Mouse (Mus musculus): ENCODE data around the gene Slc8b1. TPM values are rescaled to one million over a fixed set of nuclear protein-coding genes. Genes with fewer than 3 reads are reported as not detected.

Gene Slc8b1
- polyA plus RNA-seq, 1 experiment from 2014 or later = 2.4 TPM

DNA sequence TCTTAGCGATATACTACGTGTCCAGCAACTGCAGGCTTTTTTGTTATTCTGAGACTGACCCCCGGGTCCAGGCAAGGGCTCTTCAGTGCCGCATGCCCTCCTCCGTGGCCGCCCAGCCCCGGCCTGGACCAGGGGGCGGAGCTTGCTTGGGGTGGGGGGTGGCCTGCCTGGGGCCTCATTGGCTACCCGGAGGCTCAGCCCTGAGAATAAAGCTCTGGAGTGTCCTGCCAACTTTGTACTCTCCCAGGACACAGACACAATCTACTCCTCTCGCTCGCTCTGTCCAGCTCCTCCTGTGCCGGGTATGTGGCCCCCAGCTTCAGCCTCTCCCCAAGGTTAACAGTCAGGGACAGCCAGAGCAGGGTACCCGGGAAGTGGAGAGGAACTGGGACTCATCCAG is 34.7 kb upstream of the Slc8b1 start, which contains the start of gene Sds:
Gene Sds, plus strand, starts transcription at position 231 of the 400 bp plus-strand sequence.
- Histone ChIP-seq H3K27ac (replicated peaks) (no peak within 1 kb of the TSS), H3K9me3 (no peaks in the 10 kb centered on the region)

DNA sequence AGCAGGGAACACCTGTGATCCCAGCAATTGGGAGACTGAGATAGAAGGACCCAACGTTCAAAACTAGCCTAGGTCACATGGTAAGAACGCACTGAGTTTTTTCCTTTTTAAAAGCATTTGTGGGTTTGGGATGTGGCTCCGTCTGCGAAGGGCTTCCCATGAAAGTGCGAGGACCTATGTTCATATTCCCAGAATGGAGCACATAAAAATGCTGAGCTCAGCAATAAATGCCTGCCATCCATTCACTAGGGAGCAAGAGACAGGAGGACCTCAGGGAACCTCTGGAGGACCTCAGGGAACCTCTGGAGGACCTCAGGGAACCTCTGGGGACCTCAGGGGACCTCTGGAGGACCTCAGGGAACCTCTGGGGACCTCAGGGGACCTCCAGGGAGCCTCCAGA is 33.0 kb upstream of the Slc8b1 start:
- Histone ChIP-seq H3K4me2 (no peak overlapping the region), H3K4me1 (replicated peaks) (no peaks in the 10 kb centered on the region), H3K27me3 (0 out of 2 replicates have a peak, but pooled peaks cover 3% of the 10 kb centered on the region), H3K27ac (replicated peaks) (no peak overlapping the region), H3K36me3 (no peaks in the 10 kb centered on the region), H3K9ac (no peak overlapping the region), H3K9me3 (no peaks in the 10 kb centered on the region), H3K4me3 (no peak overlapping the region)
- WGBS = 88% methylated on average over 5 of the region's 5 CpGs
- ATAC-seq (ENCODE audit: low FRiP score, low read depth) = no peak

More for the DNA sequence above, 34.7 kb upstream of the Slc8b1 start, which contains the start of gene Sds:
- H3K27me3 ChIP-seq = 0 out of 2 replicates have a peak, but pooled peaks cover 3% of the 10 kb centered on the region
- H3K9ac ChIP-seq = no peak within 1 kb of the TSS
- H3K36me3 ChIP-seq = no peaks in the 10 kb centered on the region
- H3K4me3 ChIP-seq = no peak within 1 kb of the TSS
- H3K4me2 ChIP-seq = no peak within 1 kb of the TSS
- whole genome bisulfite sequencing = 22% methylated on average over 13 of the region's 13 CpGs
- no peak; the same call in 1 of the 2 replicates for ATAC-seq (ENCODE audit: low FRiP score, low read depth)
- H3K4me1 ChIP-seq (replicated peaks) = no peaks in the 10 kb centered on the region

DNA sequence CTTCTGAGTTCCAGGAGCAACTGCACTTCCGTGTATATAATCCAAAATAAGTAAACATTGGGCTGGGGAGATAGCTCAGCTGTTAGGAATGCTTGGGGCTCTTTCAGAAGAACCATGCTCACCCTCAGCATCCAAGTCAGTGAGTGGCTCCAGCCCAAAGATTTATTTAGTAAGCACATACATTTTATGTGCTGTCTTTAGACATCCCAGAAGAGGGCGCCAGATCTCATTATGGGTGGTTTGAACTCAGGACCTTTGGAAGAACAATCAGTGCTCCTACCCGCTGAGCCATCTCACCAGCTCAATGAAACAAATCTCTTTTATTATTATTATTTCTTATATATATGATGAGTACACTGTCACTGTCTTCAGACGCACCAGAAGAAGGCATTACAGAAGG is 31.4 kb upstream of the Slc8b1 start:
- ATAC-seq (ENCODE audit: low FRiP score, low read depth) = no peak
- Histone ChIP-seq H3K9me3 (no peaks in the 10 kb centered on the region), H3K4me3 (no peak overlapping the region), H3K4me1 (replicated peaks) (no peaks in the 10 kb centered on the region), H3K4me2 (no peak overlapping the region), H3K9ac (no peak overlapping the region), H3K27ac (replicated peaks) (no peak overlapping the region), H3K36me3 (no peaks in the 10 kb centered on the region), H3K27me3 (0 out of 2 replicates have a peak, but pooled peaks cover 3% of the 10 kb centered on the region)
- WGBS = 75% methylated on average over 4 of the region's 4 CpGs

DNA sequence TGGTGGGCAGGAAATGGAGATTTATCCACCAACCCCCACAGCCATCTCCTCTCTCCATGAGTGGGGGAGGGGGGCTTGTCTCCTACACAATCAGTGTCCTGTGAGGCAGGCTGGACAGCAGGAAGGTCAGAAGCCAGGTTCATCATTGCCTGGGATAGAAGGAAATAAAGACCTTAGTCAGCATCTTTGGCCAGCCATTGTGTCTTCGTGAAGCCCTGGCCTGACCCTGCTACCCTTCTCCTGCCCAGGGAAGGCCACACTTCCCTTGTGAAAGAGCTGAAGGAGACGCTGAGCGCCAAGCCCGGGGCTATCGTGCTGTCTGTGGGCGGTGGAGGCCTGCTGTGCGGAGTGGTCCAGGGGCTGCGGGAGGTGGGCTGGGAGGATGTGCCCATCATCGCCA is 29.8 kb upstream of the Slc8b1 start:
- Histone ChIP-seq H3K27me3 (0 out of 2 replicates have a peak, but pooled peaks cover 2% of the 10 kb centered on the region), H3K4me1 (replicated peaks) (no peaks in the 10 kb centered on the region), H3K36me3 (peaks cover 1% of the 10 kb centered on the region; the same call in 1 of the 2 replicates), H3K4me2 (no peak overlapping the region), H3K27ac (replicated peaks) (no peak overlapping the region), H3K9me3 (no peaks in the 10 kb centered on the region), H3K9ac (no peak overlapping the region), H3K4me3 (no peak overlapping the region)
- 54% methylated on average over 9 of the region's 9 CpGs for WGBS
- no peak for ATAC-seq (ENCODE audit: low FRiP score, low read depth)

DNA sequence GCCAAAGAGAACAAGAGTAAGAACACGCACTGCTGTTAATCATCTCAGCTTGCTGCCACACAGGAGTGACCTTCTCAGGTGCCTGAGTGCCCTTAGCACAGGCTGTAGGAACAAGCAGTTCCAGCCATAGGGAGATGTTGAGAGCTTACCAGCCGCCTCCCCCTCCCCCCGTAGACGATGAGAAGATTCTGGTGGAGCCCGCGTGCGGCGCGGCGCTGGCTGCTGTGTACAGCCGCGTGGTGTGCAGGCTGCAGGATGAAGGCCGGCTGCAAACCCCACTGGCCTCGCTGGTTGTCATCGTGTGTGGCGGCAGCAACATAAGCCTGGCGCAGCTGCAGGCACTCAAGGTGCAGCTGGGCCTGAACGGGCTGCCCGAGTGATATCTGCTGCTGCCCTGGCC is 27.6 kb upstream of the Slc8b1 start:
- Histone ChIP-seq H3K36me3 (peaks cover 19% of the 10 kb centered on the region; the same call in 1 of the 2 replicates), H3K9ac (no peak overlapping the region), H3K27me3 (no peaks in the 10 kb centered on the region), H3K27ac (replicated peaks) (no peak overlapping the region), H3K4me1 (replicated peaks) (no peaks in the 10 kb centered on the region), H3K4me2 (no peak overlapping the region), H3K9me3 (no peaks in the 10 kb centered on the region), H3K4me3 (no peak overlapping the region)
- ATAC-seq (ENCODE audit: low FRiP score, low read depth) = no peak
- 83% methylated on average over 19 of the region's 19 CpGs for WGBS

DNA sequence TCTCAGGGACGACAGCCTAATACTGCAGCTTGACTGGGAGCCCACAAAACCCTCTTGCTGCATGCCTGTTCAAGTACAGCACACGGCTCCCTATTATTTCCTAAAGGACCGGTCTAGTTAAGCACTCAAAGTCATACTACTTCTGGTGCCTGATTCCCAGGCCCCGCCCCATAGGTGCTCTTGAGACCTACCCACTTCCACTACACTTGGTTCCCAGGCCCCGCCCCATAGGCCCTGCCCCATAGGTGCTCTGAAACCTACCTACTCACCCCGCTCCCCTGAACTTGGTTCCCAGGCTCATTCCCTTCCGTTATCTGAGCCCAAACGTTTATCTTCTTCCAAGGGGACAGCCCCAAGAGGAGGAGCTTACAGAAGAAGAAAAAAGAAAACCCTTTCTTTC is 23.1 kb upstream of the Slc8b1 start:
- peaks cover 19% of the 10 kb centered on the region; the same call in 1 of the 2 replicates for H3K36me3 ChIP-seq
- H3K9ac ChIP-seq = no peak overlapping the region
- no peak overlapping the region for H3K27ac ChIP-seq (replicated peaks)
- no peaks in the 10 kb centered on the region for H3K9me3 ChIP-seq
- no peak overlapping the region for H3K4me3 ChIP-seq
- no peak for ATAC-seq (ENCODE audit: low FRiP score, low read depth)
- H3K4me2 ChIP-seq = no peak overlapping the region
- 90% methylated on average over 8 of the region's 8 CpGs for WGBS
- peaks cover 3% of the 10 kb centered on the region; the same call in 1 of the 2 replicates for H3K4me1 ChIP-seq (replicated peaks)
- H3K27me3 ChIP-seq = no peaks in the 10 kb centered on the region

DNA sequence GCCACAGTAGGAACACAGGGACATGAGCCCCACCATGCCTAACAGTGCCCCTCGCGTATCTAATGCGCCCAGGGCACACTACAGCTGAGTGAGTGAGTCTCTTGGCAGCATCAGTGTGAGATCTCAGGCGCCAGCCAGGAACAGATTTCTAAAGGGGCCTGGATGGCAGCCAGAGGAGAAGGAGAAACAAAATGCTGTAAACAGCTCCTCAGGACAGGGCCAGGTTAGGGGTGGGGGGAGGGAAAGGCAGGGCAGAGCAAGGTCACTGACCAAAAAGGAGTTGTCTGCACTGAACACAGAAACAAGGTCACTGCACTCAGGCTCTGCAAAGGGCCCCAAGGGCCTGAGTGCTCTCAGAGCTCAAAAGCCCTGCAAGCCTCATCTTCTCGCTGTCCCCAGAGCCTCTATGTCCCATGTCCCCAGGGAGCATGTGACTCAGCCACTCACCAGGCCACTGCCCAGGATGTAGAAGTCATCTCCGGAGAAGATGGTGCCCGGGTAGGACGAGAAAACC is 20.2 kb upstream of the Slc8b1 start:
- Histone ChIP-seq H3K36me3 (peaks cover 19% of the 10 kb centered on the region; the same call in 1 of the 2 replicates), H3K27ac (replicated peaks) (peak overlapping the region; percentile 53; the same call in 1 of the 2 replicates), H3K4me1 (replicated peaks) (peaks cover 3% of the 10 kb centered on the region; the same call in 1 of the 2 replicates), H3K27me3 (no peaks in the 10 kb centered on the region), H3K9ac (no peak overlapping the region), H3K4me2 (no peak overlapping the region), H3K9me3 (no peaks in the 10 kb centered on the region), H3K4me3 (no peak overlapping the region)
- WGBS = 60% methylated on average over 8 of the region's 8 CpGs
- ATAC-seq (ENCODE audit: low FRiP score, low read depth) = peak; percentile 57

DNA sequence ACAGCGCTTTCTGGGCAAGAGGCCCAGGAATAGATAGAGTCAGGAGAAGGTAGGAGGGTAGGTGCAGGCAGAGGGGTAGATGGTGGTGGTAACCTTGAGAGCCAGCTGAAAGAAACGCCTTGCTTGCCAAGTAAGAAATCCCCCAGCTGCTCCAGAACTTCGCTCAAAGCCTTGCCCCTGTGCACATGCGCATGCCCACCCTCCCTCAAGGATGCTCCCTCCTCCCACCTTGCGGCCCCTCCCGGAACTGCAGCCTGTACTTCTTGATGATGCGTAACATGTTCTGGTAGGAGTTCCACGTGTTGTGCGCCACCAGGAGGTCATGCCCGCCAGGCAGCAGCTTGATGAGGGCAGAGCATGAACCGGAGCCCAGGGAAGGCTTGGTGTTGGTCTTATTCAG is 18.5 kb upstream of the Slc8b1 start:
- Histone ChIP-seq H3K4me3 (no peak overlapping the region), H3K27ac (replicated peaks) (no peak overlapping the region), H3K27me3 (no peaks in the 10 kb centered on the region), H3K9me3 (no peaks in the 10 kb centered on the region), H3K9ac (no peak overlapping the region), H3K4me1 (replicated peaks) (peaks cover 3% of the 10 kb centered on the region; the same call in 1 of the 2 replicates), H3K36me3 (0 out of 2 replicates have a peak, but pooled peaks cover 7% of the 10 kb centered on the region), H3K4me2 (no peak overlapping the region)
- 58% methylated on average over 11 of the region's 11 CpGs for WGBS
- no peak for ATAC-seq (ENCODE audit: low FRiP score, low read depth)

DNA sequence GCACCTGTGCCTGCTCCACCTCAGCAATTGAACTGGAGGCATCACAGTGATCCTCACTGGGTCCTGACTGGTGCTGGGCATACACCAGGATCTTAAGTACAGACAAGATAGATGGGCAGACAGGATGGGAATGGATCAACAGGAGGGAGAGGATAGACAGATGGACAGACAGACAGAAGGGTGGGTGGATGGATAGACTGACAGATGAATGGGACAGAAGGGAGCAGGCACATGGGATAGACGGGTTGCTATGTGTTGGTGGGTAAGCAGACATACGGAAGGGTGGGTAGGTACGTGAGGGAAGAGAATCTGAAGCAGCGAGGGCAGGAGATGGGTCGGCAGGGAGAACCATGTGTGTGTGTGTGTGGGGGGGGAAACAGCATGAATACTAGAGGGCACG is 17.5 kb upstream of the Slc8b1 start:
- ATAC-seq (ENCODE audit: low FRiP score, low read depth) = no peak
- Histone ChIP-seq H3K27ac (replicated peaks) (no peak overlapping the region), H3K4me1 (replicated peaks) (peaks cover 3% of the 10 kb centered on the region; the same call in 1 of the 2 replicates), H3K4me3 (no peak overlapping the region), H3K4me2 (no peak overlapping the region), H3K36me3 (no peaks in the 10 kb centered on the region), H3K27me3 (no peaks in the 10 kb centered on the region), H3K9me3 (no peaks in the 10 kb centered on the region), H3K9ac (no peak overlapping the region)
- 81% methylated on average over 6 of the region's 6 CpGs for WGBS

DNA sequence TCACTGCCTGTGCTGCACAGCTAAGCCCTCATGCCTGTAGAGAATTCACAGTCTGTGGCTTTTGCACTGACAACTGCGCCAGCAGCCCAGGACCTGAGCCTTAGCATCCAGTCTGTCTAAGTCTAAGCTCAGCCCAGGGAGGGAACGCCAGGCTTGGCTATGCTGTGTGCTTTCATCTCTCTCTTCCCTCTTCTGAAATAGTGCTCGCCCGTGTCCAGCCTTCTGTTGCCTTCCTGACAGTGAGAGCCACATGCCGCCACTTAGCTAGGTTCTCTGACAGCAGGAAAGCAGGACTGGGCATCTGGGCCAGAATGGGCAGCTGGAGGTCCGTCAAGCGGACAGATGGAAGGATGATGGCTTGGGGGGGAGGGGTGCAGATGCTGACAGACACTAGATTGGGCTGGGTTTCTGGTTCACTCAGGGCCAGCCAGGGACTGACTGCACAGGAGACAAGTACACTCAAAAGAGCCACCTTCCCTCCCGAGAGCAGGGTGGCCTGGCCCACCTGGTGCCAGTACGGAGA is 17.0 kb upstream of the Slc8b1 start:
- 65% methylated on average over 9 of the region's 9 CpGs for WGBS
- no peak overlapping the region for H3K4me2 ChIP-seq
- H3K27me3 ChIP-seq = no peaks in the 10 kb centered on the region
- peaks cover 3% of the 10 kb centered on the region; the same call in 1 of the 2 replicates for H3K4me1 ChIP-seq (replicated peaks)
- no peak overlapping the region for H3K27ac ChIP-seq (replicated peaks)
- H3K4me3 ChIP-seq = no peak overlapping the region
- 0 out of 2 replicates have a peak, but pooled peaks have one; percentile 16 for ATAC-seq (ENCODE audit: low FRiP score, low read depth)
- no peaks in the 10 kb centered on the region for H3K36me3 ChIP-seq
- no peak overlapping the region for H3K9ac ChIP-seq
- H3K9me3 ChIP-seq = no peaks in the 10 kb centered on the region

DNA sequence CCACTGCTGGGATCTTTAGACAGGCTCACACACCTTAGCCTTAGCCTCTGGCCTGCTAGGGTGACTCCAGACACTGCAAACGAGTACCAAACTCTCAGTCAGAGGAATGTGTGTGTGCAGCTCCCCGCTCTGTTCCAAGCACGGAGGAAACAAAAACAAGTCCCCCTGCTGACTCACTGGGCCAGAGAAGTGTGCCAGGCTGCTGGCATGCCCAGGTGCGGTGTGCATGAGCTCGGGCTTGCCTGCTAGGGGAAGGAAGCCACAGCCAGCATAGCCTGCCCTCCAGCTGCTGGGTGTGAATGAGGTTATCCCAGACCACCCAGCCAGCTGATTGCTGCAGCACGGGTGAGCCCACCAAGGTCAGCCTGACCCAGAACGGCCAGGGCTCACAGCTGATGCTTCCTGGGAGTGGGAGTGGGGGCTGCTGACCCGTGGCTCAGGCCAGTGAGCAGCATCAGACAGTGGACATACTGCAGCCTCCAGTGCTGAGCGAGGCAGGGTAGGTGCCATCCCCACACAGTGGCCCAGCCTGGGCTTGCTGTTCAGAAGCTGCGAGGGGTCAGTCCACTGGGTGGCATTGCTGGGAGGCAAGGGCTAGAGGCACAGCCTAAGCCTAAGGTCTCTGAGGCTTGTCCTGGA is 15.8 kb upstream of the Slc8b1 start:
- peaks cover 3% of the 10 kb centered on the region; the same call in 1 of the 2 replicates for H3K4me1 ChIP-seq (replicated peaks)
- H3K27me3 ChIP-seq = no peaks in the 10 kb centered on the region
- no peak overlapping the region for H3K4me3 ChIP-seq
- no peak for ATAC-seq (ENCODE audit: low FRiP score, low read depth)
- no peaks in the 10 kb centered on the region for H3K36me3 ChIP-seq
- no peak overlapping the region for H3K4me2 ChIP-seq
- no peak overlapping the region for H3K27ac ChIP-seq (replicated peaks)
- H3K9ac ChIP-seq = no peak overlapping the region
- WGBS = 79% methylated on average over 10 of the region's 10 CpGs
- no peaks in the 10 kb centered on the region for H3K9me3 ChIP-seq

DNA sequence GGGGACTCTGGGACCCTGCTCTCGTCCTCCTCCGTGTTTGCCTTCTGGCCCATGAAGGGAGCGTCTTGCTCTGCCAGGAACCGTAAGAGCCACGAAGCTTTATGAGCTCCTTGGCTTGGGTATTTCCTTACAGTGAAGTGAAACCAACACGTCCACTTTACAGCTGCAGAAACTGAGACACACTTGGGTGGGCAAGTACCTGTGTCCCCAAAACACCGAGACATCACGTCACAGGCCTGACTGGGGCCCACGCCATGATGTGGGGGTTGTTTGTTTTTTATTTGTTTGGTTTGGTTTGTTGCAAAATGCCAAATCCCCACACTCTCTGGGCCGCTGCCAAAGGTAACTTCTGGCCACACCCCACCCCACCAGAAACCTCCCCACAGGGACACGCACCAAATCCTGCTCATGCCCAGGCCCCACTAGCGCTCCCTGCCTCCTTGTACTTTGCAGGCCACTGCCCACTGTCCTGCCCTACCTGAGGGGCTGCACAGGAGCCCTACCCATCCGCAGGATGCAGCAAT is 15.2 kb upstream of the Slc8b1 start:
- Histone ChIP-seq H3K9me3 (no peaks in the 10 kb centered on the region), H3K36me3 (no peaks in the 10 kb centered on the region), H3K4me2 (no peak overlapping the region), H3K4me3 (no peak overlapping the region), H3K27ac (replicated peaks) (no peak overlapping the region), H3K4me1 (replicated peaks) (peaks cover 3% of the 10 kb centered on the region; the same call in 1 of the 2 replicates), H3K9ac (no peak overlapping the region), H3K27me3 (no peaks in the 10 kb centered on the region)
- no peak for ATAC-seq (ENCODE audit: low FRiP score, low read depth)
- WGBS = 87% methylated on average over 13 of the region's 13 CpGs

Measured in hindbrain, embryonic 15.5 days (tissue).